Mouse (Mus musculus): ENCODE data around the gene Rabl2. TPM values are rescaled to one million over a fixed set of nuclear protein-coding genes. Genes with fewer than 3 reads are reported as not detected.

Gene Rabl2
- polyA plus RNA-seq (2015; fragmentation: Nextera tagmentation; extraction: Ambion mirVana) = 10.2 and 10.9 TPM in 2 replicates

GRCm38 (mm10) chr15:89591723-89592455 is at the start of gene Rabl2:
Rabl2 (minus strand) TSS chr15:89591923.

GRCm38 (mm10) chr15:89568114-89568513 is 23.6 kb downstream of the Rabl2 start, which contains the start of gene Acr:
Acr (plus strand) TSS chr15:89568326.

Other genes starting within 250 kb of the Rabl2 start
- gene Lmf2, start 236.3 kb downstream of the Rabl2 start, polyA plus RNA-seq (2015; fragmentation: Nextera tagmentation; extraction: Ambion mirVana) = 27.3 and 34.7 TPM in 2 replicates
- 58.0 and 70.8 TPM in 2 replicates for gene Ncaph2, start 236.2 kb downstream of the Rabl2 start, polyA plus RNA-seq (2015; fragmentation: Nextera tagmentation; extraction: Ambion mirVana)
- gene Sco2, start 218.1 kb downstream of the Rabl2 start, polyA plus RNA-seq (2015; fragmentation: Nextera tagmentation; extraction: Ambion mirVana) = 6.5 and 7.5 TPM in 2 replicates
- 0.96 and 1.4 TPM in 2 replicates for gene Tymp, start 214.9 kb downstream of the Rabl2 start, polyA plus RNA-seq (2015; fragmentation: Nextera tagmentation; extraction: Ambion mirVana)
- gene Odf3b, start 212.6 kb downstream of the Rabl2 start, polyA plus RNA-seq (2015; fragmentation: Nextera tagmentation; extraction: Ambion mirVana) = 0.61 and 1.2 TPM in 2 replicates
- not detected in 2 replicates for gene Klhdc7b, start 207.0 kb downstream of the Rabl2 start, polyA plus RNA-seq (2015; fragmentation: Nextera tagmentation; extraction: Ambion mirVana)
- gene Syce3, start 181.4 kb downstream of the Rabl2 start, polyA plus RNA-seq (2015; fragmentation: Nextera tagmentation; extraction: Ambion mirVana) = not detected in 2 replicates
- 150 and 169 TPM in 2 replicates for gene Cpt1b, start 166.1 kb downstream of the Rabl2 start, polyA plus RNA-seq (2015; fragmentation: Nextera tagmentation; extraction: Ambion mirVana)
- 1.7 and 2.0 TPM in 2 replicates for gene C730034F03Rik, start 162.3 kb downstream of the Rabl2 start, polyA plus RNA-seq (2015; fragmentation: Nextera tagmentation; extraction: Ambion mirVana)
- gene Gm44502, start 162.2 kb downstream of the Rabl2 start, polyA plus RNA-seq (2015; fragmentation: Nextera tagmentation; extraction: Ambion mirVana) = 0.17 and 0.41 TPM in 2 replicates
- gene Chkb, start 162.0 kb downstream of the Rabl2 start, polyA plus RNA-seq (2015; fragmentation: Nextera tagmentation; extraction: Ambion mirVana) = 71.2 and 83.3 TPM in 2 replicates
- gene Mapk8ip2, start 138.0 kb downstream of the Rabl2 start, polyA plus RNA-seq (2015; fragmentation: Nextera tagmentation; extraction: Ambion mirVana) = 0.14 and 0.15 TPM in 2 replicates
- 12.0 and 13.8 TPM in 2 replicates for gene Arsa, start 114.5 kb downstream of the Rabl2 start, polyA plus RNA-seq (2015; fragmentation: Nextera tagmentation; extraction: Ambion mirVana)
- 0.40 and 0.82 TPM in 2 replicates for gene Shank3, start 92.3 kb downstream of the Rabl2 start, polyA plus RNA-seq (2015; fragmentation: Nextera tagmentation; extraction: Ambion mirVana)
- gene Acr, start 23.6 kb downstream of the Rabl2 start, polyA plus RNA-seq (2015; fragmentation: Nextera tagmentation; extraction: Ambion mirVana) = 0.14 TPM in 1 of 2 replicates, not detected in the other
- gene Syt10, start 249.9 kb upstream of the Rabl2 start, polyA plus RNA-seq (2015; fragmentation: Nextera tagmentation; extraction: Ambion mirVana) = not detected in 2 replicates